Mouse (Mus musculus) B cell, adult 67 days (primary cell): ENCODE data around the gene Efcab1. TPM values are rescaled to one million over a fixed set of nuclear protein-coding genes. Genes with fewer than 3 reads are reported as not detected.

Experiments
- total RNA-seq, 2 experiments: library from RNA; stranded (reverse); gene quantifications; 4 replicates each; pipeline ENCODE4 v1.2.4; 2023

The Efcab1 gene
- not detected for total RNA-seq

DNA sequence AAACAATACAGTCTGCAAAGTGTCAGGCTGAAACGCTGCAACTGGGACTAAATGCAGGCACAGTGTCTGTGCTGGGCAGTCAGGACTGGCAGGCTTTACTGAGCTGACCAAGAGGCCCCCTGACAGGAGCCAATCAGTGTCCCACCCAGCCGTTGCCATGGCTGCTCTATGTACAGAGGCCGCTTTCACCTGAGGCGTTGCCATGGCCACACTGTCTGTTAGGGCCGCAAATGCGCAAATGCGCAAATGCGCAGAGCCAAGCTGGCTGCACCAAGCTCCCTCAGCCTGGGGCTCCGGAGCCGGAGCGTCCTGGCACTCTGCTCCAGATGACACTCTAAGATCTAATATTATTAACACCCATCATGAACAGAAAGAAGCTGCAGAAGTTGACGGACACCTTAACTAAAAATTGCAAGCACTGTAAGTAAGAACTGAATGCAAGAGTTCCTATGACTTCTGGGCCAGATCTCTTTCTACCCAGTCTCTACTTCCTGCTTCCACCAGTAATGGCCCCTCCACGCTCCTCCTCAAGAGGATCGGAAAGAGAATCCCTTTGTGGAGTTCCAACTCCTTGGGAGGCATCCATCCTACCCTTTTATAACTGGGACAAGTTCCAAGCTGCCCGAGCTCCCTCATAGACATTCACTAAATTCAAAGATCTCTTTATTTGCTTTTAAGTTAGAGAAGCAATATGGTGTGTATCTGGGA lies at the start of gene Efcab1:
Gene Efcab1, plus strand, starts transcription at position 214 of the 708 bp plus-strand sequence.

